Mouse (Mus musculus) embryonic stem cell, embryonic (primary cell): ENCODE results near the gene Zfp184.

Experiments used
- CTCF ChIA-PET, 4 experiments: fragments of 300-600 bp in 2 of 4; fragments of 350-600 bp in 2 of 4; sonication (Branson Sonifier 250); formaldehyde crosslinking; loops; one replicate each; lab custom pipeline; 2022; ENCODE audit warnings: inconsistent platforms in 2 of 4; lab: Charles Lee
- POLR2A ChIA-PET, 4 experiments: fragments of 300-600 bp in 2 of 4; fragments of 350-600 bp in 2 of 4; sonication (Branson Sonifier 250); formaldehyde crosslinking; loops; one replicate each; lab custom pipeline; 2022; ENCODE audit warnings: antibody characterized with exemption in 4 of 4, inconsistent platforms in 1 of 4; lab: Charles Lee

Zfp184 gene

DNA sequence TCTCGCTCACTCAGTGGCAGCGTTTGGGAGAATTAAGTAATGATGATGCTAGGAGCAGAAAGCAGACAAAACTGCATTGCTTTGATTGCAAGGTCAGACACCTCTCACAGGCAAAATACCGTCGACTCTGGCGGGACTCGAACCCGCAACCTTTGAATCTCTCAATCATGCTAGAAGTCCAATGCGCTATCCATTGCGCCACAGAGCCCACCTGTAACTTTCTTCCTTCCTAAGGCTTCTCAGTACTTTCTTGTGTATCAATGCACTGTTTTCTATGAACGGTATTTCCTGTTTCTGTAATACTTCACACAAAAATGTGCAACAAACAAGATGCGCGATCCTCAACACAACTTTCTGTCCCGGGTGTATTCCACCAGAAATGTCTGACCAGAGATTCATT, 27.9 kb upstream of the Zfp184 start:
- CTCF ChIA-PET: interaction anchor here in 1 of 4 experiments (0.6 kb wide), 1 partner anchor 11 kb away, joined by 7 read pairs; no protein-coding TSS in a partner anchor
- POLR2A ChIA-PET: interaction anchor here in 3 of 4 experiments (0.6 to 2.5 kb wide), 5 partner anchors 11 to 1548 kb away, joined by 3 to 10 read pairs (median 3); partner anchors contain the start of genes Btn1a1 (in 1 of the 3), Hist1h2ag (in 1 of the 3), Hist1h2bj (in 1 of the 3) and Hist1h2bk (in 1 of the 3)

DNA sequence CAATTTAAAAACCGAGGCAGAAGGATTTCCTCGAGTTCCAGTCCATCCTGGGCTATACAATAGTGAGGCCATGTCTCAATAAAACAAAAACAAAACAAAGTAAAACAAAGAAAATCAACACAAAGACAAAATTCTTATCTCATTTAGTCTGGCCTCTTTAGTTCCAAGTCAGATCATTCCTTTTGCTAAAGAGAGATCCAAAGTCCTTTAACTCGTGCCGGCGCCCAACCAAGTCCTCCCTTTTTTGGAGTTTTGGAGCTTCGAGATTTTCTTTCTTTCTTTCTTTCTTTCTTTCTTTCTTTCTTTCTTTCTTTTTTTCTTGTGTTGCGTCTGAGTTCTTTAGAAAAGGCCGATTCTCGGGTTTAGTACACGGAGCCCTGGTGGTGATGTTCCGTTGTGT, 27.4 kb upstream of the Zfp184 start:
- CTCF ChIA-PET: interaction anchor here in 1 of 4 experiments (0.6 kb wide), 1 partner anchor 10 kb away, joined by 7 read pairs; no protein-coding TSS in a partner anchor
- POLR2A ChIA-PET: interaction anchor here in 3 of 4 experiments (0.6 to 3.6 kb wide), 7 partner anchors 9 to 1585 kb away, joined by 3 to 22 read pairs (median 10); partner anchors contain the start of genes Hist1h2bk (in 2 of the 3), Hist1h2ag (in 1 of the 3), Hist1h2ah (in 1 of the 3) and Hist1h2bj (in 1 of the 3)

GRCm38 (mm10) chr13:21917992-21918391, 26.9 kb upstream of the Zfp184 start:
- ChIA-PET CTCF (no interaction called here), POLR2A (interaction anchor here in 3 of 4 experiments (0.6 to 3.6 kb wide), 11 partner anchors 10 to 1584 kb away, joined by 3 to 22 read pairs (median 4); partner anchors contain the start of genes Hist1h2bk (in 2 of the 3), Hist1h2ag (in 1 of the 3), Hist1h2ah (in 1 of the 3) and Hist1h2bj (in 1 of the 3))

DNA sequence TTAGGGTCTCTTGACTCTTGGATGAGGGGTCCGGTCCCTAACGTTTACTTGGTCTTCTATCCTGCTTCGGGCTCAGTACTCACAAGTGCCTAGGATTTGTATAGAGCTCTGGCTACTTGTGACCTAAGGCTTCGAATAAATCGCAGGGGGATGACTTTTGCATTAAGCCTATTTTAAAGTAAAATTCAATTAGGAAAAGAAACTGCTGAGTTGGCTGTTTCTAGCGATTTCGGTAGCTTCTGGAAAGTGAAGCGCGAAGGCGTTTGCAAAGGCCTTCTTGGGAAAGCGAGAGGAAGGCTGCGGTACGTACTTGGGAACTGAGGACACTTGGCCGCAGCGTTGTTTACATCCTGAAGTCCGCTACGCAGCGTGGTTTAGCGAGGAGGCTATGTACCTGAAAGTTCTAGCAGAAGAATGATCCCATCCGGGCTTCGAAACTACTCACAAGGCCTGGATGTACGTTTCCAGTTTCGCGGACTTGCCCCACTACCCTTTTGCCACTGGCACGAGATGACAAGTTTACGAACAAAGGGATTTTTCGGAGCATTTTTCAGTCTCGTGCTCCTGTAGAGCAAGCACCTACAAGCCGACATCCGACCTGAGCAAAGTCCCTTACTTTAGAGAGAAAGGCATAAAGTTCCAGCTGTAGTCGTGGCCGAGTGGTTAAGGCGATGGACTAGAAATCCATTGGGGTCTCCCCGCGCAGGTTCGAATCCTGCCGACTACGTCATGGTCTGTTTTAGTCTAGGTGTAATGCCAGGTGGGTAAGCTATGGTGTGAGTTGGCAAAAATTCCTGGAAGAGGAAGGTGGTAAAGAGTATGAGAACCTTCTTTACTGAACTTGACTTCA, 26.1 kb upstream of the Zfp184 start:
- ChIA-PET POLR2A (interaction anchor here in 3 of 4 experiments (0.6 to 3.6 kb wide), 20 partner anchors 8 to 1610 kb away, joined by 3 to 22 read pairs (median 4); partner anchors contain the start of genes Hist1h2ag (in 3 of the 3), Hist1h2ah (in 3 of the 3), Hist1h2bj (in 3 of the 3) and Hist1h2bk (in 3 of the 3)), CTCF (interaction anchor here in 2 of 4 experiments (0.5 to 1.2 kb wide), 4 partner anchors 10 to 751 kb away, joined by 3 to 5 read pairs (median 3); no protein-coding TSS in a partner anchor)

GRCm38 (mm10) chr13:21919836-21920431, 25.0 kb upstream of the Zfp184 start:
- CTCF ChIA-PET: interaction anchor here in 2 of 4 experiments (0.7 to 1.2 kb wide), 3 partner anchors 9 to 102 kb away, joined by 3 to 5 read pairs (median 3); no protein-coding TSS in a partner anchor
- POLR2A ChIA-PET: interaction anchor here (0.5 to 3.6 kb wide), 24 partner anchors 9 to 1586 kb away, joined by 3 to 22 read pairs (median 4); partner anchors contain the start of genes Hist1h2ag (in 3 of the 4), Hist1h2bj (in 3 of the 4), Hist1h2ah (in 2 of the 4) and Hist1h2bk (in 2 of the 4)

- CTCF ChIA-PET: interaction anchor here in 1 of 4 experiments (0.7 kb wide), 1 partner anchor 62 kb away, joined by 3 read pairs; no protein-coding TSS in a partner anchor
- POLR2A ChIA-PET: interaction anchor here (0.6 to 3.6 kb wide), 20 partner anchors 10 to 1586 kb away, joined by 3 to 22 read pairs (median 4); partner anchors contain the start of genes Hist1h2bj (in 2 of the 4), Hist1h2ag (in 1 of the 4), Hist1h2ah (in 1 of the 4) and Hist1h2bk (in 1 of the 4)
Observed at GRCm38 (mm10) chr13:21920681-21921233, 24.1 kb upstream of the Zfp184 start.

DNA sequence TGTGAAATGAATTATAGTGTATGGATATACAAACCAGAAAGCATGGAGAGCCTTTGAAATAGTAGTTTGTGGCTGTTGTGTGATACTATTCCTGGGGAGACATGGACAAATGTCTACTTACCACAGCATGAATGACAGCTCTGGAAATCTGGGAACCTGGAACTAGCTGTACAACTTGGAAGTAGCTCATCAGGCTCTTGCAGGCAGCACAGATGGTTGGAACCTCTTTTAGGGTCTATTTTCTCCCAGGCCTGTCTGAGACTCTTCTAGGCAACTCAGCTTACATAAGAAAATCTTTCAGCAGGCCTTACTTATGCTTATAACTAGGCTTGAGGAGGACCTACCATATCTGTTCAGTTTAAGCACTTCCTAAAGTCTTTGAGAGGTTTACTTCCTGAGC, 21.5 kb upstream of the Zfp184 start:
- ChIA-PET CTCF (no interaction called here), POLR2A (interaction anchor here in 3 of 4 experiments (1.0 to 2.7 kb wide), 10 partner anchors 8 to 119 kb away, joined by 3 to 22 read pairs (median 6); partner anchors contain the start of genes Hist1h2ag (in 2 of the 3), Hist1h2ah (in 2 of the 3), Hist1h2bk (in 2 of the 3) and Hist1h2bj (in 1 of the 3))

DNA sequence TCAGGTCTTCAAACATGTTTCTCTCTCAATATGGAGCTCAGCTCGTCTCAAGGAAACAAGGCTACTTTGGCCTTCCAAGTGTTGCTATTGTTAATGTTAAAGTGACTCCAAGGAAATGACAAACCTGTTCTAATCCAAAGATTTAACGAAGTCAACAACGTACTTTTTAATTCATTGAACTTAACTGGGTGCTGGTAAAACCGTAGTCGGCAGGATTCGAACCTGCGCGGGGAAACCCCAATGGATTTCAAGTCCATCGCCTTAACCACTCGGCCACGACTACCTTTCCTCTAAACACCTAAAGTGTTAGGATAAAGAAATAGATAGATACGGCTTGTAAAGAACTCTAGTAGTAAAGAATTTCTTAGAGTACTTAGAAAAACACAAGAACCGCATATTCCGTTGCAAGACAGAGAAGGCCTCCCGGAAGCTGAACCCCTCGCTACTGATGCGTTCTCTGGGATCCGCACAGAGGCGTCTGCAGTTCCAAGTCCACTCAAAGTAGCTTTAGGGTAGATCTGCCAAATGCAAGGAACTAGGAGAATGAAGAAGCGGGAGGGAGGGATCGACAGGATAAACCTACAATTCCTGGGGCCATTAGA, 20.1 kb upstream of the Zfp184 start:
- CTCF ChIA-PET: no interaction called here
- POLR2A ChIA-PET: interaction anchor here in 3 of 4 experiments (0.6 to 2.7 kb wide), 13 partner anchors 10 to 119 kb away, joined by 3 to 22 read pairs (median 4); partner anchors contain the start of genes Hist1h2ah (in 2 of the 3), Hist1h2bk (in 2 of the 3) and Hist1h4i (in 1 of the 3)

DNA sequence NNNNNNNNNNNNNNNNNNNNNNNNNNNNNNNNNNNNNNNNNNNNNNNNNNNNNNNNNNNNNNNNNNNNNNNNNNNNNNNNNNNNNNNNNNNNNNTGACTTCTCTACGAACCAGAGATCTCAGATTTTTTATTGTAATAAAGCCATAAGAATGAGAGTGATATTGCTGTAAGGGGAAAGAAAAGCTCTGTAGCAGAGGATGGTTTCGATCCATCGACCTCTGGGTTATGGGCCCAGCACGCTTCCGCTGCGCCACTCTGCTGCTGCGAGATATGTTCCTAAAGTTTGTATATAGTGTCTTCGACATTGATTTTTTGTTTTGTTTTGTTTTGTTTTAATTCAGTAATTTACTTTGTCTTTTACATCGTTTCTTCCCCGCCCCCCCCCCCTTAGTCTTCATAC, 13.9 kb upstream of the Zfp184 start:
- ChIA-PET POLR2A (interaction anchor here (0.8 to 4.2 kb wide), 16 partner anchors 8 to 113 kb away, joined by 3 to 22 read pairs (median 4); partner anchors contain the start of genes Hist1h2ah (in 3 of the 4), Hist1h2bk (in 3 of the 4), Hist1h2ag (in 2 of the 4) and Hist1h2bj (in 2 of the 4)), CTCF (interaction anchor here in 2 of 4 experiments (0.9 to 1.3 kb wide), 2 partner anchors 12 to 49 kb away, joined by 3 read pairs; no protein-coding TSS in a partner anchor)

GRCm38 (mm10) chr13:21931740-21932139, 13.2 kb upstream of the Zfp184 start:
- POLR2A ChIA-PET: interaction anchor here in 2 of 4 experiments (0.6 to 4.2 kb wide), 21 partner anchors 9 to 358 kb away, joined by 3 to 22 read pairs (median 4); partner anchors contain the start of genes Hist1h2ag (in 2 of the 2), Hist1h2ah (in 2 of the 2), Hist1h2bj (in 2 of the 2) and Hist1h2bk (in 2 of the 2)
- CTCF ChIA-PET: interaction anchor here in 2 of 4 experiments (0.7 to 1.3 kb wide), 4 partner anchors 17 to 747 kb away, joined by 3 to 5 read pairs (median 3); no protein-coding TSS in a partner anchor

- ChIA-PET CTCF (no interaction called here), POLR2A (interaction anchor here in 1 of 4 experiments (0.7 kb wide), 1 partner anchor 109 kb away, joined by 3 read pairs; the partner anchor contains the start of genes Hist1h2ag and Hist1h2bj)
Observed at GRCm38 (mm10) chr13:21933626-21934548, 11.0 kb upstream of the Zfp184 start.

GRCm38 (mm10) chr13:21934982-21935791, 9.7 kb upstream of the Zfp184 start:
- POLR2A ChIA-PET: interaction anchor here in 2 of 4 experiments (1.0 to 1.6 kb wide), 2 partner anchors 17 to 100 kb away, joined by 3 to 5 read pairs; partner anchors contain the start of genes Hist1h2ah (in 1 of the 2) and Hist1h2bk (in 1 of the 2)

GRCm38 (mm10) chr13:21935833-21936232, 9.1 kb upstream of the Zfp184 start:
- CTCF ChIA-PET: interaction anchor here in 2 of 4 experiments (0.5 to 0.7 kb wide), 2 partner anchors 14 to 33 kb away, joined by 3 read pairs; no protein-coding TSS in a partner anchor
- POLR2A ChIA-PET: interaction anchor here in 2 of 4 experiments (1.0 to 2.0 kb wide), 3 partner anchors 17 to 107 kb away, joined by 3 to 7 read pairs (median 5); partner anchors contain the start of genes Hist1h2ag (in 1 of the 2), Hist1h2ah (in 1 of the 2), Hist1h2bj (in 1 of the 2) and Hist1h2bk (in 1 of the 2)

More at GRCm38 (mm10) chr13:21934982-21935791, 9.7 kb upstream of the Zfp184 start:
- CTCF ChIA-PET: interaction anchor here in 1 of 4 experiments (0.7 kb wide), 1 partner anchor 13 kb away, joined by 3 read pairs; no protein-coding TSS in a partner anchor

DNA sequence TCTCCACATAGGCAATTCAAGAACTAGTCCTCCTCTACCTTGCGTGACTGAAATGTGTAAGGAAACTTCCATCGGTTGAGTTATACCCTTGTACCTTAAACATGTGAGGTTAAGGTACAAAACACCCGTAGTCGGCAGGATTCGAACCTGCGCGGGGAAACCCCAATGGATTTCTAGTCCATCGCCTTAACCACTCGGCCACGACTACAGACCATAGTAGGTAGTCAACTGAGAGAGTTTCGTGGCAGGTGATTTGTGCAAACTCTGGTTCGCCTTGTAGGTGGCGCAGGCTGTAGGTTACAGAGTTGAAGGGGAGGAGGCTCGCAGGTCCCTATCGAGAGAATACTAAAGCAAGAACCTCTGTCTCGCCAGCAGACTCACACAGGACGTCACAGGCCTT, 7.9 kb upstream of the Zfp184 start:
- POLR2A ChIA-PET: interaction anchor here in 3 of 4 experiments (1.0 to 2.0 kb wide), 6 partner anchors 11 to 1647 kb away, joined by 3 to 7 read pairs (median 4); partner anchors contain the start of genes Hist1h2ag (in 1 of the 3), Hist1h2ah (in 1 of the 3), Hist1h2bj (in 1 of the 3) and Hist1h2bk (in 1 of the 3)
- CTCF ChIA-PET: no interaction called here
